Mouse (Mus musculus): ENCODE measurements around the gene Gm11273.

- TF ChIP-seq CTCF (IDR thresholded peaks at IDR 0.05; ENCODE audit: control insufficient read depth, insufficient read depth, low read length) (no peak), POLR2A (IDR thresholded peaks at IDR 0.05; ENCODE audit: borderline replicate concordance, control insufficient read depth, low read depth, low read length) (no peak)
Measured at GRCm38 (mm10) chr13:21506221-21506649, 5.0 kb upstream of the Gm11273 start.
